Mouse (Mus musculus) thymus, postnatal 25 days (tissue): ENCODE data around the gene Kif3c.
A peak's percentile ranks its signal among the peaks of the same experiment; 100 is the strongest.

Experiments
- DNase-seq: peaks from one replicate; pipeline ENCODE4 v3.0.0; 2022

Gene Kif3c

DNA sequence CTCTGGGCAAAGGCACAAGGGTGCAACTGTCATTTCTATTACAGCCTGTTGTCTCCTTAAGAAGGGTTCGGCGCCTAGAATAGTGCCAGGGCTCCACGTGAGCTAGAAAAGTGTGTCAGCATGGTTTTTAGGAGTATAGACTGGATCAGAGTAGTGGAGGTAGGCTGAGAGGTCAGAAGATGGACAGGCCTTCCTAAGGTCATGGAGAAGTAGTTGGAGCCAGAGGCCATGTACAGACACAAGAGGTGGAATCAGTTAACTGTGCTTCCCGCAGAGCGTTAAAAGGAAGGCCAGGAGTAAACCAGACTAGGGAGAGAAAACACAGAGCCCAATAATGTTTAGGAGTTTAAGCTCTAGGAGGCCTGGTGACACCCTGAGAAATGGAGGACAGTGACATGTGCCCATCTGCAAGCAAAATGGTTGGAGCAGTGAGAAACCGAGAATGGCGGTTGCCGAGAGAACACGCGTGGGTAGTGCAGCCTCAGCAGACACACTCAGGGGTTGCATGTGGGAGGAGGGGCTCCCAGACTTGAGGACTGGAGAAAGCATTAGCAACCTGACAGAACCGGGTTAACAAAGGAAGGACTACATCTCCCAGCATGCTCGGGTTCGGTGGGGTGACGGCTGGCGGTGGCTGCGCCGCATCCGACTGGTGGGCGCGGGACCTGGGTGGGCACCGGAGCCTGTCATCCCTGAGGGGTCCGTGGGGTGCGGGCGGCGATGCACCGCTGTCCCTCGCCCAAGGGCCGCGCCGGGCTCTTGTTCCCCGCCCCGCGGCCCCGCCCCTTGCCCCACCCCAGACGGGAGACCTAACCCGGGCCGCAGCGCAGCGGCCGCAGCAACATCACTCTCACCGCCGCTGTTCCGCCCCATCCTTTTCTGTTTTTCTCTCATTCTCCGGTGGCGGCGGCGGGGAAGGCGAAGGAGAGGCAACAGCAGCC, at the start of gene Kif3c:
Kif3c (plus strand) TSS at position 625 of the 941 bp plus-strand sequence.
- DNase-seq, result peak; percentile 86

DNA sequence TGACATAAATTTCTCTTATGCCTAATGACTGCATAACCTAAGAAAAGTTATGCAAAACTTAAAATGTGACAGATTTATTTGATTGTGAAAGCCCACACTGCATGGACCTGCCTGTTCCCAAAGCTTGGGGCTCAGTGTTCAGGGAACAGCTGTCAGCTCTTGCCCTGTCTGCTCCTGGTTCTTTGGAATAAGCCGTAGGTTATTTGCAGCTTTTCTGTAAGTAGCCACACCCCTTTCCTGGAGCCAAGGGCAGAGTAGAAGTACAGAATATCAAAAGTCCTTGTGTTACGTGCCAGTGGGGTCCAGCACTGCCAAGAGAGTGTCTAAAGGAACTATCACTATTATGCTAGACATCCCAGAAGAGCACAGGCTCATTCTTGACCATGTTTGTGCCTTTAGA, 48.8 kb upstream of the Kif3c start:
- no peak for DNase-seq

DNA sequence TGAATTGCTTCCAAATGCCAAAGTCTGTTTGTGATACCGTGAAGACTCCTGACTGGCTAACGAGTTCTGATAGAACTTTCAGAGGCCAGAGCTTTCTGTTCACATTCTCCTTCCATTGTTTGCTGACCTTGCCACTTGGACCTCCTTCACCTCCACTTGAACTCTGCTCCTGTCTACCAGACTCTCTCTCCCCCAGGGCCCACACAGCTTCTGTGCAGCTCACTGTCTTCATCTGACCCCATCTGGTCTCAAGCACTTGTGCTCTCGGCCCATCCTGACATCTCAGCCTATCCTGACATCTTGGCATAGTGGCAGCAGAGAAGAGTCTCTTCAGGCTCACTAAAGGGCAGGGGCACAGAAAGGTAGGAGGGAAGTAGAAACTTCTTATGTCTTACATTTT, 48.0 kb upstream of the Kif3c start:
- no peak for DNase-seq

DNA sequence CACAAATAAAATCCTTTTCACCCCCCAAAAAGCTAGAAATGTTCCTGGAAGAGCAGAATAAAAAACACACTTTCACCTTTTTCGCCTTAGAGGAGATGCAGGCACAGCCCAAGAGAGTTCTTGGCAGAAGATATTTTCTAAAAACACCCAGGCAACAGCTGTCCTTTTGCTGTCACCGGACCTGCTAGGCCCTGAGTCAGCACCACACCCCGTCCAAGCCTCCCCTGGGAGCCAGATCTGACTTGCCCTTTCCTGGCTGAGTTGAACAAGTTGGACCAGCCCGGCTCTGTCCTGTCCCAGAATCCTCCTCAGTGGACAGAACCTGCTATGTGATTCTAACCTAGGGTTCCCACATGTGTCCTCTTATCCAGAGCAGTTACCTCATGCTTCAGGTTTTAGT, 45.6 kb upstream of the Kif3c start:
- DNase-seq, result no peak

DNA sequence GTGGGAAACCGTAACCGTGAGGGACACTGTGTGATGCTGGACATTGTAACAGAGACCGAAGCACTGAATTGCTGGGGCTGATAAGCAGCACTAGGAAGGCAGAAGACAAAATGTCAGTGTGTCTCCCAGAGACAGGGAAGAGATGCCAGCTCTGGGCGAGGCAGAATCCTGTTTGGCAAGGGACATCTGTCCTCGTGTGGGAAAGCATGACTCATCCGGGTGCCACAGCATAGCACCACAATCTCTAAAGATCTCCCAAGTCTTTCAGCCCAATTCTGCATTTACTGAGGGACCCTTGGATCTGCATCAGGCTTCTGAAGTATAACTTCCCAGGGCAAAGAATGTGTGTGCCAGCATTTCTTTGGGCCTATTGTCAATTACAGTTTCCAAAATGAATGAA, 41.7 kb upstream of the Kif3c start:
- DNase-seq, result no peak

DNA sequence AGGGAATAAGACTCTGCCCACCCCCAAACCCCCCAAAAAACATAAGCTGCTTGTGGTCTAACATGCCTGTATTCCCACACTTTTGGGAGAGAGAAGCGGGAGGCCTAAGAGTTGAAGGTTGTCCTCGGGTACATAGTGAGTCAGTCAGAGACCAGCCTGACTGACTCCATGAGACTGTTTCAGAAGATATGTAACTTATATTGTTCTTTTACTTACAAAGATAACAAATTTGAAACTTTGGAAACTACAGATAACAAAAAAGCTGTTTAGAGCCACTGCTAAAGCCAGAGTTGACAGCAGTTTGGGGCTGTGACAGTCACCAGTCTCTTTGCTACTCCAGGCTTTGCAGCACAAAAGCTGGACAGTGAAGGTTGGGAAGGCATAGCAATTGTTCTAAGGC, 39.7 kb upstream of the Kif3c start:
- DNase-seq, result no peak

DNA sequence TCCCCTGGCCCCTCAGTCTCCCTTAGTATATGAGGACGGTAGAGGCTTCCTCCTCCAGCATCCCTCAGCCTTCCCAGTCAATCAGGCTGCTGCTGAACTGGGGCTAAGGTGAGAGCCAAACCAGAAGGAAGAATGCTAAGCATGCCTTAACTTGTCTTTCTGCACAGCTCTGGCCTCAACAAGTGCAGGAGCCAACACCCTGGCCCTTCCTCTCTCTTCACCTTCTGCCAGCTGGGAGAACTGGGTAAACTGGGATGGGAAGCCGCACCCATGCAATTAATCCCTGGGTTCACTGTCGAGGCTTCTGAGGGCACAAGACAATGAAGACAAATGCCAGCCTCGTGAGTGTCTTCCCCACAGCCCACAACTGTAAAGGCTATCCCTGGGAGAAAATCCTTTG, 35.3 kb upstream of the Kif3c start:
- DNase-seq, result no peak

DNA sequence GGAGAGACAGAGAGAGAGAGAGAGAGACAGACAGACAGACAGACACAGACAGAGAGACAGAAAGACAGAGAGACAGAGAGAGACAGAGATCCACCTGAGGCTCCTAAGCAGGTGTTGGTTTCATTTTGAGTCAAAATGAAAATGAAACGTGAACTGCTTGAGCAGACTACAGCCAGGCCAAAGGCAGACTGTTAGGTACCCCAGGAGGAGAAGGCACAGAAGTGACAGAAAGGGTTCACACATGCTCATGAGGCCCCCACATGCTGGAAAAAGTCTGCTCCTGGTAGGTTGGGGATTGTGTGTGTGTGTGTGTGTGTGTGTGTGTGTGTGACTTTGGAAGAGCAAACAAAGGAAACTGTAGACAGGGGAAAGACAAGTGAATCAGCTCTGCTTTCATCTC, 26.0 kb upstream of the Kif3c start:
- no peak for DNase-seq

DNA sequence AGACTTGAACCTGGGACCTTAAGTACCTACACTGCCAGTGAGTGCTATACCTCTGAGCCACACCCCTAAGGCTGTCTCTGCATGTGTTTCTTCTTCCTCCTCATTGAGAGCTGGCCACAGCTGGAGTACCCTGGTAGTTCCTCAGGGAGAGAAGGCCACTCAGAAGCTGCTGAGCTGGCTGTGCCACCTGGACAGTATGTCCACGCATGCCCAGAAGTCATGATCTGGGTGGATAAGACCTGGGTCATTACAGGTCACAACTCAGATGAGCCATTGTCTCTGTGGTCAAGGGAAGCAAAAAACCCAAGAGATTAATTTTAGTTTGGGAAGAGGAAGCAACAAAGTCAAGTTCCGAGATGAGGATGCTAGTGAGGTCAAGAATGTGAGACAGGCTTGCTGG, 20.8 kb upstream of the Kif3c start:
- DNase-seq, result no peak

DNA sequence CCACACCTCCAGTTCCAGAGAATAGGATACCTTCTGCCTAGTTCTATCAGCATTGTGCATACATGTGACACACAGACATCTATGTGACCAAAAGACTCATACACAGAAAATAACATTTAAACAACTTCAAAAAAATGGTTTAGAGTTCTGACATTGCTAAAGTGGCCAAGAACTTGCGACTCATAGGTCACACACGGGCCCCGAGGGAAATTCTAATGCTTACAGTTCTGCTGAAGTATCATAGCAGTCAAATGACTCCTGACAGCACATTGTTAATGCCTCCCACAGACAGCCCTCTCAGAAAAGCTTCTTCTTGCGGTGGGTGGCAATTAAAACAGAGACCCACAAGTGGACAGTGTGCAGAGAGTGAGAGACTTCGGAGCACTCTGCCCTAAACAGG, 19.9 kb upstream of the Kif3c start:
- no peak for DNase-seq

DNA sequence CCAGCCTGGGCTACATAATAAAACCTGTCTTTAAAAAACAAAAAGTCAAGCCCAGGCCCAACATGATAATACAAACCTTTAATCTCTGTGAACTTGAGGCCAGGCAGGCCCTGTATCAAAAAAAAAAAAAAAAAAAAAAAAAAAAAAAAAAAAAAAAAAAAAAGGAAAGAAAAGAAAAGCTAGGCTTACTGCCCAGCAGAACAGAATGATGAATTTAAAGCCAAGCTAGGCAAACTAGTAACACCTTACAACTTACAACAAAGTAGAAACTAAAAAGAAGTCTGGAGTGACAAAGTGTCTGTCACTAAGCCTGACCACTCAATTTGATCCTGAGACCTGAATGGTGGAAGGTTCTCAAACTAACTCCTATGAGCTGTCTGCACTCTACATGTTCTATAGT, 17.2 kb upstream of the Kif3c start:
- DNase-seq, result no peak

DNA sequence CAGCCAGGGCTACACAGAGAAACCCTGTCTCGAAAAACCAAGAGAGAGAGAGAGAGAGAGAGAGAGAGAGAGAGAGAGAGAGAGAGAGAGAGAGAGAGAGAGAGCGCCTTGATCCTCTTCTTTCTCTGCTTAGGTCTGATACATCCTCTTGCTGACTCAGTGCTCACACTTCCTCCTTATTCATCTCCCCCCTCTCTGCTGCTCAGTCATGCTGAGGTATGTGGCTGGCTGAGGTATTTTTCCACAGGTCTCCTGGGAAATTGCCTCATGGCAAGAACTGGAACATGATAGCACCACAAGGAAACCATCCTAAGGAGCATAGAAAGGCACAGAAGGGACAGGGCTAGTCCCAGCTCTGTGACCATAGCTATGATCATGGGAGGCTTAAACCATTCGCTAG, 15.5 kb upstream of the Kif3c start:
- no peak for DNase-seq

DNA sequence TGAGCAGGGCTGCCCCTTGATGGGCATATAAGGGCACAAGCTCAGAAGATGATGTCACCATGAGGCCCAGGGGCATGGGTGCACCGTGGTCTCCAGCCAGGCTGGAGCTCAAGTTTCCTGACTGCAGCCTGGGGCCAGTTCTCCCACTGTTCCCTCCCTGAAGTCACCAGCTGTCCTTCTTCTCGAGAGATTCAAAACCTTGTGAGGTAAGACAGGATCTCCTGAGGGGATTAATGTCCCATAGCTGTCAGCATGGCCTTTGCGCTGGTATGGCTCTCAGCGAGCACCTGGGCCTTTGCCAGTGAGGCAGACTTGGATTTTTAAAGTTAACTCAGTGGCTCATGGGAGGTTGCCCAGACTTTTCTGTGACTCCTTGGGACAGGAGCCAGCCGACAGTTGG, 14.8 kb upstream of the Kif3c start:
- DNase-seq, result no peak

DNA sequence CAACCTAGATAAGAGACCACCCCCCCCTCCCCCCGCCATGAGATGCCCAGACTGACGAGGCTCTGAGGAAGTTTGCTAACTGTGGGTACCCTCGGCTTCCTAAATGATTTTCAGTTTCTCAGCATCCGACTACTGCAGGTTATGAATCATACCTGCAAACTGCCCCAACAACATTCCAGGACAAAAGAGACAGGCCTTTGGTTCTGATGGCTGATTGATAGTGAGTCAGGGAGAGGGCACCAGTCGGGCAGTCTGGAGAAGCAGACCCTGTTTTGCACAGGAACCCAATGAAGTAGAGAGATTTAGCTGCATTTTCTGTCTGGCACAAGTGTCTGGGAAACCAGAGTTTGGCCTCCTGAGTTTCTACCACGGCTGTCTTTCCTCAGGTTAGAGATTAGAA, 12.7 kb upstream of the Kif3c start:
- DNase-seq, result no peak

DNA sequence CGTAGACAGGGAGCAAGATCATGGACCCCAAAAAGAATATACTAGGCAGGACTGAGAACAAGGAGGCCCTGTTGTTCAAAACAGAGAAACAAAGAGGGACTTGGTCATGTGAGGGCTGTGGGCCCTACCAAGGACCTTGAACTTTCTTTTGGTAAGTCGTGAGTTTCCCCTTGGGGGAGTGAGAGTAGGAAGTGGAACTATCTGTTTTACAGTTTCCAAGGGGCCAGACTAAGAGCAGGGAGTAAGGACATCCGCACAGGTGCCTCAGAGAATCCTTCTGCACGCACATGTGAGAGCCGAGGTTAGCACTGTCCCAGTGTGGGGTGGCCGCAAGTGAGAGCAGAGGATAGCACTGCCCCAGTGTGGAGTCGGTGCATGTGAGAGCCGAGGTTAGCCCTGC, 9.9 kb upstream of the Kif3c start:
- DNase-seq, result no peak

DNA sequence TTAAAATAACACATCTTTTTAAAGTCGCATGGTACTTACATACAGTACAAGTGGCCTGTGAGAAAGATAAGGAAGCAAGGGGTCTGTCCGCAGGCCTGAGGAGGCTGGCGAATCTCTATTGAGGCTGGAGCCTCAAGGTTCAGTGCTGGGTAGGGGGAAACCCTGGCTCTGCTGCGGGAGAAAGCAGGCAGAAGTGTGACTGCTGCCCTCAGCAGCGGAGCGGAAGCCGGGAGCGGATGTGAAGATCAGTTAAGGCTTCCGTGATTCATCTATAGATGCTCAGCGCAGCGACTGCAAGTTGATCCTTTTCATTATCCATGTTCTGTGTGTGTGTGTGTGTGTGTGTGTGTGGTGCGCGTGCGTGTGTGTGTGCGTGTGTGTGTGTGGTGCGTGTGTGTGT, 8.1 kb upstream of the Kif3c start:
- DNase-seq, result peak; percentile 34

DNA sequence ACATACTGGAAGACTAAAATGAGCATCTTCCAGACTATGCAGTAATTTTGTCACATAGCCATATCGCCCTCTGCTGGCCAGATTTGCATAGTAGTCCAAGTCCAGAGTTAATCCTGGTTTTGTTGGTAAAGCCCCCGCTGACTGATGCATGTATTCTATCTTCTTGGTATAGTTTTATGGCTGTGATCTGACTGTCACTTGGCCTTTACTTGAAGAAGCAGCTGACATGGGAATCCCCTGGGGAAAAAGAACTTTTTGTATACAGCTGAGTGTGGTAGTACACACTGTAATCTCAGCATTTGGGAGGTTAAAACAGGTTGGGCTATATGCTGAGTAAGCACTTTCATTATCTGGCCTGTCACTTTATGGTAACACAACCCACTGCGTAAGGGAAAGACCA, 5.6 kb upstream of the Kif3c start:
- peak; percentile 82 for DNase-seq

DNA sequence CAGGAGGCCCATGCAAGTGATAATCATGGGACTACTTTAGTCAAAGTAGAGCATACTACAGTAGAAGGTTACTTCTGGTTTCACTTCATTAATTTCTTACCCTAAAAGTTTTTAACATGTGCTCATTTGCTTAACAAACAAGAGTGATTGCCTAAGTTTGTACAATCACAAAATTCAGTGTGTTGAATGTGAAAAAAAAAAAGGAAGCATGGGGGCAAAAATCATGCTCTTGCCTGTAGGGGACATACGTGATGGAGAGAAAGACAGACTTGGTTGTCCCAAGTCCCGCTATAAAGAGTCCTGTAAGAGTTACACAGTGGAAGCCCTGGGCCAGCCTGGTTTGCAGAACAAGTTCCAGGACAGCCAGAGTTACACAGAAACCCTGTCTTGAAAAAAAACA, 4.9 kb upstream of the Kif3c start:
- no peak for DNase-seq

DNA sequence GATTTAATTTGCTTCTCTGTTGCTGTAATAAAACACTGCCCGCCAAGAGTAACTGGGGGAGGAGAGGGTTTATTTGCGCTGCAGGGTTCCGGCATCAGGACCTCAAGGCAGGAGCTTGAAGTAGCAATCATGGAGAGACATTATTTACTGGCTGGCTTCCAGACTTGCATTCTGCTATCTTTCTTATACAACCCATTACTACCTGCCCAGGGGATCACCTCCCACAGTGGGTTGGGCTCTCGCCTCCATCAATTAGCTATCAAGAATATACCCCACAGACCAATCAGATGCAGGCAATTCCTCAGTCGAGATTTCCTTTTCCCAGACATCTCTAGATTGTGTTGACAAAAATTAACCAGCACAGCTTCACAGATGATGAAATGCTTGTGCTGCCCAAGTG, 856 bp upstream of the Kif3c start:
- no peak for DNase-seq

DNA sequence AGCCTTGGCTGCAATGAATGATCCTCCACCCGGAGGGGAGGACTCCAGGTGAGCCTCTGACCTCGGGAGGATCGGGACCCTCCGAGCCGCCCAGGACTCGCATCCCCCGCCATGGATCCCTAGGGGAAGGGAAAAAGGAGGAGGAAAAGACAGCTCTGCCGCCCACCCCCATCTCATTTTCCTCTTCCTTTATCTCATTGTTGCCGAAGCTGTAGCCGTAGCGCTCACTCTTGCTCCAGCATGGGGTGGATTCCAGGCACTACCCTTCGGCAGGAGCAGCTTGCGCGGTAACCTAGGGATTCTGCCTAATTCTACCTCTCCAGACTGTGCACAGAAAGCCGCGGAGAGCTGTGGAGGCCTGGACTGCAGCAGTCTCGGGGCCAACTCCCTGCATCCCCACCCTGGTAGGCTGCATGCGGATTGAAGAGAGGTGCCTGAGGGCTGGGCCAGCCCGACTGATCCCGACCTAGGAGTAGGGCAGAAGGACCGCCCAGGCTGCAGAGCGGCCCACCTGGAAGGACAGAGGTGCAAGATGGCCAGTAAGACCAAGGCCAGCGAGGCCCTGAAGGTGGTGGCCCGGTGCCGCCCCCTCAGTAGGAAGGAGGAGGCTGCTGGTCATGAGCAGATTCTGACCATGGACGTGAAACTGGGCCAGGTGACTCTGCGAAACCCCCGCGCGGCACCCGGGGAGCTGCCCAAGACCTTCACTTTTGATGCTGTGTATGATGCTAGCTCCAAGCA, 687 bp downstream of the Kif3c start:
- DNase-seq, result no peak

DNA sequence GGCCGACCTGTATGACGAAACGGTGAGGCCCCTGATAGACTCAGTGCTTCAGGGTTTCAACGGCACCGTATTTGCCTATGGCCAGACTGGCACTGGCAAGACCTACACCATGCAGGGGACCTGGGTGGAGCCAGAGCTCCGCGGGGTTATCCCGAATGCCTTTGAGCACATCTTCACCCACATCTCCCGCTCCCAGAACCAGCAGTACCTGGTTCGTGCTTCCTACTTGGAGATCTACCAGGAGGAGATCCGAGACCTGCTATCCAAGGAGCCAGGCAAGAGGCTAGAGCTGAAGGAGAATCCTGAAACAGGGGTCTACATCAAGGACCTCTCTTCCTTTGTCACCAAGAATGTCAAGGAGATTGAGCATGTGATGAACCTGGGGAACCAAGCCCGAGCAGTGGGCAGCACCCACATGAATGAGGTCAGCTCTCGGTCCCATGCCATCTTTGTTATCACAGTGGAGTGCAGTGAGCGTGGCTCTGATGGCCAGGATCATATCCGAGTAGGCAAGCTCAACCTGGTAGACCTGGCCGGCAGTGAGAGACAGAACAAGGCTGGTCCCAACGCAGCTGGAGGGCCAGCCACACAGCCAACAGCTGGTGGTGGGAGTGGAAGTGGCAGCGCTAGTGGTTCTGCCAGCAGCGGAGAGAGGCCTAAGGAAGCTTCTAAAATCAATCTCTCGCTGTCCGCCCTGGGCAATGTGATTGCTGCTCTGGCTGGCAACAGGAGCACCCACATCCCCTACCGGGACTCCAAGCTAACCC, 1.4 kb downstream of the Kif3c start:
- DNase-seq, result no peak

DNA sequence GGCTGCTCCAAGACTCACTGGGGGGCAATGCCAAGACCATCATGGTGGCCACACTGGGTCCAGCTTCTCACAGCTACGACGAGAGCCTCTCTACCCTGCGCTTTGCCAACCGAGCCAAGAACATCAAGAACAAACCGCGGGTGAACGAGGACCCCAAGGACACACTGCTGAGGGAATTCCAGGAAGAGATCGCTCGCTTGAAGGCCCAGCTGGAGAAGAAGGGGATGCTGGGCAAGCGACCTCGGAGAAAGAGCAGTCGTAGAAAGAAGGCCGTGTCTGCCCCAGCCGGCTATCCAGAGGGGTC, 2.0 kb downstream of the Kif3c start:
- DNase-seq, result no peak

DNA sequence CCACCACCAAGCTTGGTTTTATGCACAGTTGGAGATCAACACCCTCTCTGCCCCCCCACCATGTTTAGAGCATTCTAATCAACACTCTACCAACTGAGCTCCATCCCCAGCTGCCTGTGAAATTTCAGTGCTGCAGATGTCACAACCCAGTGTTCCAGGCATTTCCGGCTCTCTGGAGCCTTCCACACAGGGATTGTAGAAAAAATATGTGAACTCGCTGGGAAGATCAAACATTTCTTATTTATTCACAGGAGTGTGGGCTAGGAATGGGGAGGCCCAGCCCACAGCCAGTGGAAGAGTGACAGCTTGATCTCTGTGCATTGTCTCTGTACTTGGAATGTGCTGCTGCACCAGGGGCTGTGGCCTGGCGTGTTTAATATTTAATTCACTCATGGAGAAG, 3.8 kb downstream of the Kif3c start:
- no peak for DNase-seq
